Mouse (Mus musculus): ENCODE data around the gene Cog3. TPM values are rescaled to one million over a fixed set of nuclear protein-coding genes. Genes with fewer than 3 reads are reported as not detected.

Gene Cog3
- polyA plus RNA-seq, 1 experiment from 2014 or later = 16.0 TPM

Other genes starting within 250 kb of the Cog3 start
- gene Spert, start 161.4 kb downstream of the Cog3 start, polyA plus RNA-seq (2014; fragmentation: Nextera tagmentation; extraction: Ambion mirVana) = not detected in 2 replicates
- gene Erich6b, start 112.3 kb downstream of the Cog3 start, polyA plus RNA-seq (2014; fragmentation: Nextera tagmentation; extraction: Ambion mirVana) = not detected in 2 replicates
- 8.3 and 9.2 TPM in 2 replicates for gene Slc25a30, start 32.5 kb upstream of the Cog3 start, polyA plus RNA-seq (2014; fragmentation: Nextera tagmentation; extraction: Ambion mirVana)
- gene Tpt1, start 90.6 kb upstream of the Cog3 start, polyA plus RNA-seq (2014; fragmentation: Nextera tagmentation; extraction: Ambion mirVana) = 1,091 and 1,152 TPM in 2 replicates
- 0.47 and 0.59 TPM in 2 replicates for gene Kctd4, start 200.5 kb upstream of the Cog3 start, polyA plus RNA-seq (2014; fragmentation: Nextera tagmentation; extraction: Ambion mirVana)